Comparison of ENCODE assay signal across 9 mouse cellular contexts in genomic region chr13:68605689-68606126, GRCm38 (mm10). TPM values are rescaled to one million over a fixed set of nuclear protein-coding genes. Genes with fewer than 3 reads are reported as not detected.
A peak's percentile ranks its signal among the peaks of the same experiment; 100 is the strongest.
DNase-seq lines count a peak whose midpoint lies in the region; ATAC-seq and TF ChIP-seq lines count a peak whose summit lies in the region.
"Had no signal": no experiment of that assay in that cellular context is flagged by ENCODE, and none has a peak within 500 bp of the region (broad histone marks: within the 10 kb centered on the region; RNA-seq: fewer than 3 reads in every experiment).

No protein-coding gene starts in this region.

- H3K9me3 ChIP-seq in heart, embryonic 11.5 days (replicated peaks; ENCODE audit: control insufficient read depth, low read length), result no peaks in the 10 kb centered on the region
- no peaks in the 10 kb centered on the region for H3K9me3 ChIP-seq in kidney, embryonic 14.5 days (ENCODE audit: control insufficient read depth, low read length)
- H3K9me3 ChIP-seq in lung, postnatal 0 days (ENCODE audit: low read length), result no peaks in the 10 kb centered on the region
- no peaks in the 10 kb centered on the region for H3K9me3 ChIP-seq in stomach, embryonic 14.5 days (ENCODE audit: control insufficient read depth, low read depth, low read length)

- peak; percentile 40 for DNase-seq in gastrocnemius, adult 2 months
- no peak for DNase-seq in gastrocnemius, postnatal 10 days
- peak; percentile 76 for DNase-seq in lung, postnatal 0 days (ENCODE audit: low spot score)
- no peak for DNase-seq in frontal cortex, postnatal 36 days (ENCODE audit: low spot score in 2 of 2)

- peak; percentile 43; the same call in 1 of the 2 replicates for ATAC-seq in common myeloid progenitor, adult 5-6 weeks (replicated peaks; ENCODE audit: low read depth, poor library complexity, severe bottlenecking)
- ATAC-seq in heart, embryonic 11.5 days (replicated peaks; ENCODE audit: insufficient number of reproducible peaks, low FRiP score, low TSS enrichment), result peak; percentile 68; the same call in 1 of the 2 replicates
- ATAC-seq in kidney, embryonic 14.5 days (ENCODE audit: low FRiP score, low TSS enrichment), result peak; percentile 75
- ATAC-seq in lung, postnatal 0 days, result peak; percentile 80
- peak; percentile 68 for ATAC-seq in stomach, embryonic 14.5 days (ENCODE audit: insufficient number of reproducible peaks, insufficient read depth, low FRiP score, low read depth)

- peak overlapping the region; percentile 50 for H3K4me3 ChIP-seq in gastrocnemius, adult 2 months
- peak overlapping the region; percentile 20 for H3K4me3 ChIP-seq in heart, embryonic 11.5 days (ENCODE audit: low read depth, low read length)
- peak overlapping the region; percentile 18; the same call in 1 of the 2 replicates for H3K4me3 ChIP-seq in kidney, embryonic 14.5 days (ENCODE audit: low read length)
- peak overlapping the region; percentile 17; the same call in 1 of the 2 replicates for H3K4me3 ChIP-seq in lung, postnatal 0 days (ENCODE audit: low read depth, low read length)
- peak overlapping the region; percentile 12; the same call in 1 of the 2 replicates for H3K4me3 ChIP-seq in stomach, embryonic 14.5 days (ENCODE audit: low read depth, low read length)
- H3K4me3 ChIP-seq: left cerebral cortex, adult 2 months had no signal

- H3K4me2 ChIP-seq in heart, embryonic 11.5 days, result peak overlapping the region; percentile 52
- peak overlapping the region; percentile 36 for H3K4me2 ChIP-seq in kidney, embryonic 14.5 days (replicated peaks; ENCODE audit: low read depth, low read length)
- peak overlapping the region; percentile 45 for H3K4me2 ChIP-seq in lung, postnatal 0 days (replicated peaks; ENCODE audit: low read depth, low read length)
- H3K4me2 ChIP-seq in stomach, embryonic 14.5 days (replicated peaks; ENCODE audit: low read depth, low read length), result peak overlapping the region; percentile 32

- H3K4me1 ChIP-seq in heart, embryonic 11.5 days (ENCODE audit: control insufficient read depth, insufficient read depth, low read length), result 0 out of 2 replicates have a peak, but pooled peaks cover 4% of the 10 kb centered on the region
- H3K4me1 ChIP-seq in kidney, embryonic 14.5 days (ENCODE audit: control insufficient read depth, insufficient read depth, low read length), result no peaks in the 10 kb centered on the region
- H3K4me1 ChIP-seq in lung, postnatal 0 days (ENCODE audit: insufficient read depth, low read depth, low read length), result no peaks in the 10 kb centered on the region; the same call in 1 of the 2 replicates
- H3K4me1 ChIP-seq in stomach, embryonic 14.5 days (ENCODE audit: control insufficient read depth, insufficient read depth, low read length), result no peaks in the 10 kb centered on the region

- WGBS in heart, embryonic 11.5 days (ENCODE audit: insufficient replicate concordance), result 3% methylated on average over 9 of the region's 11 CpGs
- 3% methylated on average over 10 of the region's 11 CpGs for WGBS in kidney, embryonic 14.5 days
- 2% methylated on average over 11 of the region's 11 CpGs for WGBS in lung, postnatal 0 days
- 1% methylated on average over 11 of the region's 11 CpGs for WGBS in stomach, embryonic 14.5 days

- no peak for TF ChIP-seq EP300 in lung, postnatal 0 days (IDR thresholded peaks at IDR 0.05)

- no peaks in the 10 kb centered on the region for H3K27me3 ChIP-seq in heart, embryonic 11.5 days (ENCODE audit: control insufficient read depth, insufficient read depth, low read length)
- H3K27me3 ChIP-seq in kidney, embryonic 14.5 days (ENCODE audit: control insufficient read depth, insufficient read depth, low read length), result no peaks in the 10 kb centered on the region
- H3K27me3 ChIP-seq in lung, postnatal 0 days (replicated peaks; ENCODE audit: insufficient read depth, low read length), result no peaks in the 10 kb centered on the region
- no peaks in the 10 kb centered on the region for H3K27me3 ChIP-seq in stomach, embryonic 14.5 days (ENCODE audit: control insufficient read depth, insufficient read depth, low read length)

- TF ChIP-seq CTCF in gastrocnemius, adult 2 months (IDR thresholded peaks at IDR 0.05), result no peak
- TF ChIP-seq CTCF in lung, postnatal 0 days (IDR thresholded peaks at IDR 0.05), result no peak; the same call in 1 of the 2 replicates

- intact Hi-C loops in gastrocnemius, adult 2 months (cut with DNase I), result loop anchor here (5.0 to 10.0 kb wide), 2 partner anchors 479 to 857 kb away; no protein-coding TSS in a partner anchor

- H3K27ac ChIP-seq in gastrocnemius, adult 2 months, result no peak overlapping the region
- H3K27ac ChIP-seq in heart, embryonic 11.5 days (ENCODE audit: low read depth, low read length), result no peak overlapping the region
- H3K27ac ChIP-seq in kidney, embryonic 14.5 days (ENCODE audit: low read depth, low read length), result no peak overlapping the region
- no peak overlapping the region for H3K27ac ChIP-seq in lung, postnatal 0 days (ENCODE audit: low read length)
- no peak overlapping the region for H3K27ac ChIP-seq in stomach, embryonic 14.5 days (ENCODE audit: low read length)
- H3K27ac ChIP-seq: left cerebral cortex, adult 2 months had no signal

- no peaks in the 10 kb centered on the region for H3K36me3 ChIP-seq in heart, embryonic 11.5 days (ENCODE audit: control insufficient read depth, insufficient read depth, low read length)
- H3K36me3 ChIP-seq in kidney, embryonic 14.5 days (ENCODE audit: control insufficient read depth, insufficient read depth, low read length), result no peaks in the 10 kb centered on the region
- no peaks in the 10 kb centered on the region for H3K36me3 ChIP-seq in lung, postnatal 0 days (ENCODE audit: insufficient read depth, low read length)
- H3K36me3 ChIP-seq in stomach, embryonic 14.5 days (ENCODE audit: control insufficient read depth, insufficient read depth, low read length), result no peaks in the 10 kb centered on the region

- H3K9ac ChIP-seq in heart, embryonic 11.5 days (ENCODE audit: low read depth, low read length), result 0 out of 2 replicates have a peak overlapping the region, but pooled peaks have one; percentile 4
- H3K9ac ChIP-seq in kidney, embryonic 14.5 days (ENCODE audit: low read depth, low read length), result peak overlapping the region; percentile 12; the same call in 1 of the 2 replicates
- no peak overlapping the region for H3K9ac ChIP-seq in lung, postnatal 0 days (replicated peaks; ENCODE audit: low read depth)
- H3K9ac ChIP-seq in stomach, embryonic 14.5 days (replicated peaks; ENCODE audit: low read depth, low read length), result no peak overlapping the region

RNA-seq across cellular contexts. Expression of gene 1700001L19Rik, which starts 8.5 kb away (rescaled TPM):
- not detected for total RNA-seq in gastrocnemius, adult 2 months (2021)
- total RNA-seq in gastrocnemius, postnatal 10 days (2021), result under 1 TPM in 1 of 2 experiments, not detected in 1; 0.25 TPM
- not detected in 2 replicates for total RNA-seq in common myeloid progenitor, adult 5-6 weeks (2017)
- 0.39 and 0.58 TPM in 2 replicates for polyA plus RNA-seq in heart, embryonic 11.5 days (2014; fragmentation: Nextera tagmentation; extraction: Ambion mirVana)
- 0.27 and 0.51 TPM in 2 replicates for polyA plus RNA-seq in kidney, embryonic 14.5 days (2014; fragmentation: Nextera tagmentation; extraction: Ambion mirVana)
- 4.5 and 5.2 TPM in 2 replicates for polyA plus RNA-seq in lung, postnatal 0 days (2015; fragmentation: Nextera tagmentation; extraction: Ambion mirVana)
- 0.33 and 0.56 TPM in 2 replicates for polyA plus RNA-seq in stomach, embryonic 14.5 days (2014; fragmentation: Nextera tagmentation; extraction: Ambion mirVana)

RNA-seq across cellular contexts. Expression of gene Fastkd3, which starts 23.7 kb away (rescaled TPM):
- total RNA-seq in gastrocnemius, adult 2 months (2021), result 10 to 100 TPM in 1 of 2 experiments, 1 to 10 TPM in 1; 8.7 to 10.3 TPM
- total RNA-seq in gastrocnemius, postnatal 10 days (2021), result 1 to 10 TPM; 6.6 to 8.1 TPM
- 9.8 and 12.5 TPM in 2 replicates for total RNA-seq in common myeloid progenitor, adult 5-6 weeks (2017)
- 22.3 and 24.9 TPM in 2 replicates for polyA plus RNA-seq in heart, embryonic 11.5 days (2014; fragmentation: Nextera tagmentation; extraction: Ambion mirVana)
- 34.1 and 40.1 TPM in 2 replicates for polyA plus RNA-seq in kidney, embryonic 14.5 days (2014; fragmentation: Nextera tagmentation; extraction: Ambion mirVana)
- polyA plus RNA-seq in lung, postnatal 0 days (2015; fragmentation: Nextera tagmentation; extraction: Ambion mirVana), result 14.1 and 14.4 TPM in 2 replicates
- polyA plus RNA-seq in stomach, embryonic 14.5 days (2014; fragmentation: Nextera tagmentation; extraction: Ambion mirVana), result 33.2 and 33.3 TPM in 2 replicates

RNA-seq across cellular contexts. Expression of gene Mtrr, which starts 23.8 kb away (rescaled TPM):
- 10 to 100 TPM; 26.9 to 28.7 TPM for total RNA-seq in gastrocnemius, adult 2 months (2021)
- 10 to 100 TPM; 19.1 to 21.9 TPM for total RNA-seq in gastrocnemius, postnatal 10 days (2021)
- 17.2 and 33.0 TPM in 2 replicates for total RNA-seq in common myeloid progenitor, adult 5-6 weeks (2017)
- polyA plus RNA-seq in heart, embryonic 11.5 days (2014; fragmentation: Nextera tagmentation; extraction: Ambion mirVana), result 20.9 and 31.4 TPM in 2 replicates
- polyA plus RNA-seq in kidney, embryonic 14.5 days (2014; fragmentation: Nextera tagmentation; extraction: Ambion mirVana), result 15.3 and 24.8 TPM in 2 replicates
- polyA plus RNA-seq in lung, postnatal 0 days (2015; fragmentation: Nextera tagmentation; extraction: Ambion mirVana), result 9.7 and 10.7 TPM in 2 replicates
- polyA plus RNA-seq in stomach, embryonic 14.5 days (2014; fragmentation: Nextera tagmentation; extraction: Ambion mirVana), result 17.9 and 19.1 TPM in 2 replicates

Comparison
In these comparisons a context has a peak if more than half of its experiments do, and no peak if none do; other contexts are left out.
1. DNase-seq: peak in gastrocnemius, adult 2 months (single experiment) and lung, postnatal 0 days (single experiment); none in gastrocnemius, postnatal 10 days (single experiment) and frontal cortex, postnatal 36 days (0 of 2).
2. H3K9ac ChIP-seq: peak in heart, embryonic 11.5 days (single experiment) and kidney, embryonic 14.5 days (single experiment); none in lung, postnatal 0 days (single experiment) and stomach, embryonic 14.5 days (single experiment).
3. Peak in every context shown above with its lines, with median percentiles within 50 percentile points of each other: H3K4me3 ChIP-seq, ATAC-seq and H3K4me2 ChIP-seq.